Mouse (Mus musculus): ENCODE data around the gene Matn1.

Matn1 gene

DNA sequence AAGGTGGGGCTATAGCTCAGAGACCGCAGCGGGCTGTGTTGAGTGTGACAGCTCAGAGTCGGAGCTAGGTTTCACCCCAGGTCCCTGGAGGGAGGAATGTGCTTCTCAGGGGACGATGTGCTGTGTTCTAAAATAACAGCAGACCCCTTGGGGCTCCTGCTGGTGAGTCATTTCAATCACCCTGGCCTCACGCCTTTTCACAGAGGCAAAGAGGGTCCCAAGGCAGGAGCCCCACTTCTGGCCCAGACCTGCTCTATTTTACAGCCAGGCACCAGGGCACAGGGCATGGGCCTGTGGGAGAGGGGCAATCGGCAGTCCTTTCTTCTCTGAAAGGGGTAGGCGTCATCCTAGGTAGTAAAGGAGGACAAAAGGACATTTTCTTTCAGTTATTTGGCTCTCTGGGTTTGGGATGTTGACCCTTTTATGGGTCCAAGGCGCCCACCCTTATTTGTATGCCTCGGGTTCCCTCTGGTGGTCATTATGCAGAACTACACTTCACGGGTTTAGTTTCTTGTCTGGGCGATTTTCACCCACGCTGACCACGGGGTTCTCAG, 3.0 kb downstream of the Matn1 start:
- TF ChIP-seq GATA4 (IDR thresholded peaks at IDR 0.05; ENCODE audit: insufficient replicate concordance, low read length) = no peak

DNA sequence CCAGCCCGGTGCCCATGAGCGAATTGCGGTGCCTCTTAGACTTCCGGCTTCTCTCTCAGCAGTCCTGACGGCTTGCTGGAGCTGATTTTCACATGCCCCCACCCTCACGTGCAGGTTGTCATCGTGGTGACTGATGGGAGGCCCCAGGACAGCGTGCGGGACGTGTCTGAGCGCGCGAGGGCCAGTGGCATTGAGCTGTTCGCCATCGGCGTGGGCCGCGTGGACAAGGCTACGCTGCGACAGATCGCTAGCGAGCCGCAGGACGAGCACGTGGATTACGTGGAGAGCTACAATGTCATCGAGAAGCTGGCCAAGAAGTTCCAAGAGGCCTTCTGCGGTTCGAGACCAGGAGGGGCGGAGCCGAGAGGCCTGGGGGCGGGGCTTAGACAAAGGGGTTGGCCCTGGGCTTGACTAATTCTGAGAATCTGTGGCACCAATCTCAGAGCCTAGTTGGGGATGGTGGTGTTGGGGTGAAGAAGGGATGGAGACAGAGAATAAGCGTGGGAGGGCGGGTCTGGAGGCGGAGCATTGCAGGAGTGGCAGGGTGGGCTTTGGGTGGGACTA, 5.7 kb downstream of the Matn1 start:
- no peak for TF ChIP-seq GATA4 (IDR thresholded peaks at IDR 0.05; ENCODE audit: insufficient replicate concordance, low read length)

DNA sequence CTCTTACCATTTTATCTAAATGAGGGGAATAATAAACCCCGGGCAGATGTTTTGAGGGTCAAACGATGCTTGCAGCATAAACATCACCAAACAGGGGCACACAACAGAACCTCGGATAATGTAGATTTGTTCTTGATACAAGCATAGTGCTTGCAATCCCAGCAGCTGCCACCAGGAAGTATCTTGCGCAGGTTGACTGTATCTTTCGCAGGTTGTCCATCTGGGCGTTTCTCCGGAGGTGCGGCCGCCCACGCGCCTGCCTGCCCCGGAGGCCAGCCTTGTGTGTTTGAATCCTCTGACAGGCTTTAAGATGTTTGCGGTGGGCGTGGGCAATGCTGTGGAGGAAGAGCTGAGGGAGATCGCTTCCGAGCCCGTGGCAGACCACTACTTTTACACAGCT, 8.3 kb downstream of the Matn1 start:
- TF ChIP-seq GATA4 (IDR thresholded peaks at IDR 0.05; ENCODE audit: insufficient replicate concordance, low read length) = no peak

DNA sequence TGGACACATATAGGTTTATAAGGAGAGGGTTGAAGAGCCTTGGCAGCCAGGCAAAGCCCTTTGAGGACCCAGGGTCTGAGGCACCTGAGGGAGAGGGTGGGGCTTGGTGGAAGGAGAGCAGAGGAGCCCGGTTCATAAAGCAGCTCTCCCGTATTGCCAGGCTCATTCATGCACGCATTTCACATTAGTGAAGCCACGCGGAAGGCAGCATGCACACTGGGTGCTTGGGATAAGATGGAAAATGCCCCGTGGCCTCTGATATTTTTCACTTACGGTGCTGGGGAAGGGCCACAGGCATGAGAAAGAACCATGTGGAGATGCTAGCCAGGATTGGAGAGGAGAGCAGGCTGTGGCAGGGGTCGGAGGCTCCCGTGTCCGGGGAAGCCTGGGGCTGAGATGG, 13.0 kb downstream of the Matn1 start:
- no peak for TF ChIP-seq GATA4 (IDR thresholded peaks at IDR 0.05; ENCODE audit: insufficient replicate concordance, low read length)

DNA sequence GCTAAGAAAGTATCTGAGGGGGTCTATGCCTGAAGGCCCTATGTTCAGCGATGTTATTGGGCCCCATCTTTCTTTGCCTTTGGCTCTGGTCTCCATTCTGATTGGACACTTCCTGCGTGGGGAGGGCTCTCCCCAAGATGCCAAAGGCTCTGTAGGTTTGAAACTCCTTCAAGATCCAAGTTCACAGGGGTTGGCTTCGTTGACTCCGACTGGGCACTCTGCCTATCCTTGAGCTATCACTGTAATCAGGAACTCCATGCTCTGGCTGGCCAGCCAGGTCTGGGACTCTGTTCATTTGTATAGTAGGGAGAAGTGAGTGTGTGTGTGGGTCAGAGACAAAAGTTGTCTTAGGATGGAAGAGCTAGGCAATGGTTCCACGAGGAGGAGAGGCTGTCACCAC, 14.6 kb downstream of the Matn1 start:
- no peak for TF ChIP-seq GATA4 (IDR thresholded peaks at IDR 0.05; ENCODE audit: insufficient replicate concordance, low read length)

DNA sequence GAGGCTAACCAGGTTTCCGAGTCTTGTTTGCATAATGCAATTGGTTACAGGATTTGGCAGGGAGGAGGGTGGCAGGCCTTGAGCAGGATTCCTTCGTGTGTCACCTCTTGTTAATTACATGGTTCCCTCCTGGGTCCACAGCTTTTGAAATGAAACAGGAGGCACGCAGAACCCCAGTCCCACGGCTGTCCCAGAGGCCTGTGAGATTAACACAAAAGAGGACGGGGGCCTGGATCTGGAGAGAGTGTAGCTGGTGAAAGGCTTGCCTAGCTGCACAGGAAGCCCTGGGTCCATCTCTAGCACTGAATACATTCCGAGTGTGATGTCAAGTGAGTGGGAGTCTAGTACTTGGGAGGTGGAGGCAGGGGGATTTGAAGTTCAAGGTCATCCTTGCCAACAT, 15.5 kb downstream of the Matn1 start:
- TF ChIP-seq GATA4 (IDR thresholded peaks at IDR 0.05; ENCODE audit: insufficient replicate concordance, low read length) = no peak

DNA sequence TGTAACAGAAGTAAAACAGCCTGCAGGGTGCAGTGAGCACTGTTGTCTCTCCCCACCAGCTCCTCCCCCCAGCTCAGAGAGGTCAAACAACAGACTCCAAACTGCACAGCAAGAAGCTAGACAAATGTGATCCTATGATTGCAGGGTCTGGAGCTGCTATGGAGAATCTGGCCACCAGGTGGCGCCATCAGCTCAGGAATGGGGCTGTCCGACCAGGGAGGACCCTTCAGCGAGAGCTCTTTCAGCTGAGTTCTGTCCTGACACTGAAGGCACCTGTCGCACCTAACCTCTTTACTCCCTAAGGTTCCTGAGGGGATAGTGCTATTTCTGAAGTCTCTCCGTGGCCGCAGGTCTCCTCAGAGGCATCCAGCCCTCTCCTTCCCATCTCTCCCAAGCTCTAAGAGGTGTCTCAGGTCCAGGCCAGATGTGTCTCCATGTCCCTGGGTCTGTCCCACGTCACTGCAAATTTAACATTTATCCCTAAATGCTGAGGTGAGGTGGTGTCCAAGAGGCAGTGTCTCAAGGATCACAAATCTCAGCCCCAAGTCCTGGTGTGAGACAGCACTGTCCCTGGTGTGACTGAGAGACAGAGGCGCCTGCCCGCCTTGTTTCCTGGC, 16.0 kb downstream of the Matn1 start:
- no peak for TF ChIP-seq GATA4 (IDR thresholded peaks at IDR 0.05; ENCODE audit: insufficient replicate concordance, low read length)

DNA sequence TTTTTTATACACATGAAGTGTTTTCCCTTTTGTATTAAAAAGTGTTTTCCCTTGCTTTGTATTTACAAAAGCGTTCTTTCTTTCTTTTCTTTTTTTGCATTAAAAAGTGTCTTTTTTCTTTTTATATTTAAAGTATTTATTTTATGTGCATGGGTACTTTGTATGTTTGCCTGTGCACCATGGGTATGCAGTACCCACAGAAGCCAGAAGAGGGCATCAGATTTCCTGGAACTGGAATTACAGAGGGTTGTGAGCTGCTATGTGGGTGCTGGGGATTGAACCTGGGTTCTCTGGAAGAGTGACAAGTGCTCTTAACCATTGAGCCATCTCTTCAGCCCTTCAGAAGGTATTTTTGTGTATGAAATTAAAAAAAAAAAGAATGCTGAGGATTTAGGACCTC, 27.1 kb downstream of the Matn1 start:
- no peak for TF ChIP-seq GATA4 (IDR thresholded peaks at IDR 0.05; ENCODE audit: insufficient replicate concordance, low read length)

DNA sequence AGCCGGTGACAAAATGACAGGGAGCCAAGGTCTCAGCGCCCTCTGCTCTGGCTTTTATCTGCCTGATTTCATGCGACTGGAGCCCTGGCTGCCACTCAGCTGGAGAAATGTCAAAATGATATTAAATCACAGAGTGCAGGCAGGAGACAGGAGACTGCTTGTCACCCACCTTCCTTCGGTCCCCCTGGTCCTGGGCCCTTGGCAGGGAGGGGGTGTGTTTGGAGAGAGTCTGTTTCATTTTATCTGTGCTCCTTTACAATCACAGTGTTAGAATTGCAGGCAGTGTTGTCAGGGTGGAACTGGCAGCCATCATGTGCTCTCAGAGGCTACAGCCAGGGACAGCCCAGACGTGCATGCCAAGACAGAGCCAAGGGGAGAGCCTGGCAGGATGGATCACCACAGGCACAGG, 28.2 kb downstream of the Matn1 start:
- no peak for TF ChIP-seq GATA4 (IDR thresholded peaks at IDR 0.05; ENCODE audit: insufficient replicate concordance, low read length)

DNA sequence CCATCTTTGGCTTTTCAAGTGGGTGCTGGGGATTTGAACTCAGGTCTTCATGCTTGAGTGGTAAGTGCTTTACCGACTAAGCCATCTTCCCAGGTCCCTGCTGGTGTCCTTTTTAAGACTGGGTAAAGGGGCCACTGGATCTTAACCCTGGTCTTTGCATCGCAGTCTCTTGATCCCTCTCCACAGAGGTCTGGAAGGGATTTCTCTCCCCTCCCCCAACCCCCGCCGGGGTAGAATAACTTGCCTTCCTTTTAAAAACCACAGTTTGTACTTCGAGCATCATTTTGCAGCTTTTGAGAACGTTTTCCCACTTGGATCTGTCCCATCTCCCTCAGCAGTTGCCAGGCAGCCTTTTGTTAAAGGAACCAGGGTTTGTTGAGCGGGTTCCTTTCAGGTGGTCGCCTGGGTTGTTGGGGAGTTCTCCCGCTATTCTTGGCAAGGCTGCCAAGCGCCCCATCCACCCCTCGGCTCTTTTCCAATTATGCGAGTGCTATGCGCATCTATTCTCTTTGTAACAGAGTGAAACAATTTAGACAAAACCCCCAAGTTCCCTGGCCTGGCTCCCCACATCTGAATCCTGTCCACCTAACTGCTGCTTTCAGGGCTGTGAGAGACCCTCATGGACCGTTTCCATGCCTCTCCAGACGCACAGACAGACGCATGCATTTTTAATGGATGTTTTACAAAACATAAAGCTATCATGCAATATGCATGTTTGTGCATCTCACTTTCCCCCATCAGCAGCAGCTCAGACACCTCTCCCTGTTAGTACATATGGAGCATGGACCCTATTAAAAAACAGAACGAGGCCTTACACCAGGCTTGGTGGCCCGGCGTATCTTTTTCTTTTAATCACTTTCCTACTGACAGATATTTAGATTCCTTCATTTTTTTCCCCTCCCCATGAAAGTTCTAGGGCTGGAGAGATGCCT, 29.4 kb downstream of the Matn1 start:
- TF ChIP-seq GATA4 (IDR thresholded peaks at IDR 0.05; ENCODE audit: insufficient replicate concordance, low read length) = no peak

DNA sequence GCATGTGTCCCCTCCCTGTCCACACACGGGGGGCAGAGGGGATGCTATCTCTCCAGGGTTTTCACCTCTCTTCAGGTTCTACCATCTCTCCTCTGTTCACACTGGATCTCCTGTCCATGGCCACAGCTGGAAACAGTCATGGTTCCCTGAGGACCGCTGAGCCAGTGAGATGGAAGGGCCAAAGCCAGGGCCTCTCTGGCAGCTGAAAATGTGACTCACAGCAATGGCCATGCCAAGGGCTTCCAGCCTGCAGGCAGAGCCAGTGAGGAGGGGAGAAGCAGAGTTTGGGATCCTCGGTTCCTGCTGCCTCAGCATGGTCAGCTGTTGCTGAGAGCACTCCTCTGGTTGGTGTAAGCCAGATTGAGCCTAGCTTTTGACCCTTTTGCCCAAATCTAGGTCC, 34.8 kb downstream of the Matn1 start:
- no peak for TF ChIP-seq GATA4 (IDR thresholded peaks at IDR 0.05; ENCODE audit: insufficient replicate concordance, low read length)

DNA sequence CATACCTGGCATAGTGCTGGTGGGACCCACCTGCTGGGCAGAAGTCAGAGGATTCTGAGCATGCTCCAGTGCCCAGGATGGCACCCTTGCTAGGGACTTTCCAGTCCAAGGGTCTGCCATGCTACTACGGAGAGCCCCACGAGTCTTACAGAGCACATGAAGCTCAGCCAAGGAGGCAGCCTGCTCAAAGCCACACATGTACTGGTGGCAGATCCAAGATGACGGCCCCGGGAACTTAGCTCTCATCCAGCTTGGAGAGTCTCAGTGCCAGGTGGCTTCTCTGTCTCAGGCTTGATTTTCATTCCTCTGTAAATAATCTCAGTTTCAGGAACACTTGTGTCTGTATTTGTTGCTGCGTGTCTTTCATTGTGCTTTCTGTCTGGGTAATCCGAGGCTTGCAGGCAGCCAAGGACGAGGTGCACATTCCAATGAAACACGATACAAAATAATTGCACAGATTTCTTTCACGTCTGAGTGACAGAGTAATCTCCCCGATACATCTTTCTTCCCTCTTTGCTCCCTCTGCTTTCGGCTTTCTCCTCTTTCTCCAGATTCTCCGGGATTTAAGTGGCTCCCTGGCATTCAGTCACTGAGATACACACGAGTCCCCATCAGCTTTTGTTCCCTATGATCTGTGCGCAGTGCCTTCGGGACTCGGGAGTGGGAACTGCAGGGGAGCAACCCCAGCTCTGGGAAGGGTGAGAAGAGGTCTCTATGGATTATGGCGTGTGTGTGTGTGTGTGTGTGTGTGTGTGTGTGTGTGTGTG, 40.4 kb downstream of the Matn1 start:
- TF ChIP-seq GATA4 (IDR thresholded peaks at IDR 0.05; ENCODE audit: insufficient replicate concordance, low read length) = no peak

DNA sequence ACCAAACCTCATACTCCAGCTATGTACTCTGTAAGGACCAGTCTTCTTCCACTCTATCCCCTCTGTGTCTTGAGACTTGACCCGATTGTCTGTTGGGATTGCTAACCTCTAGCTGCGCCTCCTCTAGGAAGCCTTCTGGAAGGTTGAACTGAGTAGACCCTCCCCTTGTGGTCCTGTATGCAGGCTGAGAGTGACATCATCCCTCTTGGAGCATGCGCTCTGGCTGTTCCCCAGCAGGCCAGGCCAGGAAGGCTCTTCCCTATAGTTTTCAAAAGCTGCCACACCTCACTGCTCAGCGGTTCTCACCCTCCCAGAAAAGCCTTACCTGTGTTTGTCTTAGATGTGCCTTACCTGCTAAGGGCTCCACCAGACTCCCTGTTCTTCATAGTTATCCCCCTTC, 42.9 kb downstream of the Matn1 start:
- no peak for TF ChIP-seq GATA4 (IDR thresholded peaks at IDR 0.05; ENCODE audit: insufficient replicate concordance, low read length)

DNA sequence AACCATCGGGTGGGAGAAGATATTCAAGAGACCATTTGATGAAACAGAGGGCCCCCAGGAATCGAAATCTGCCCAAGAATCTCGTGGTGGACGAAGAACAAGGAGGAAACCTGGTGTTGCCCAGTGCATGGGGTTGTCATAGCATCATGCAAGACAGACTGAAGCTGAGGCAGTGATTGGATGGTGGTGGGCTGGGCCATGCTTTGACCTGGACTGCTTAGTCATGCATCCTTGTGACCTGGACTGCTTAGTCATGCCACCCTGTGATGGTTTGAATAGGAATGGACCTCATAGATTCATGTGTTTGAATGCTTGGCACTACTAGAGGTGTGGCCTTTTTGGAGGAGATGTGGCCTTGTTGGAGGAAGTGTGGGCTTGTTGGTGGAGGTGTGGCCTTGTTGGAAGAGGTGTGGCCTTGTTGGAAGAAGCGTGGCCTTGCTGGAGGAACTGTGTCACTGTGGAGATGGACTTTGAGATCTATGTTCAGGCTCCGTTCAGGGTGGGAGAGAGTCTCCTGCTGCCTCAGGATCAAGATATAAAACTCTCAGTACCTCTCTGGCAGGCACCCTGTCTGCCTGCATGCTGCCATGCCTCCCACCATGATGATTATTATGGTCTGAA, 44.1 kb downstream of the Matn1 start:
- TF ChIP-seq GATA4 (IDR thresholded peaks at IDR 0.05; ENCODE audit: insufficient replicate concordance, low read length) = no peak

DNA sequence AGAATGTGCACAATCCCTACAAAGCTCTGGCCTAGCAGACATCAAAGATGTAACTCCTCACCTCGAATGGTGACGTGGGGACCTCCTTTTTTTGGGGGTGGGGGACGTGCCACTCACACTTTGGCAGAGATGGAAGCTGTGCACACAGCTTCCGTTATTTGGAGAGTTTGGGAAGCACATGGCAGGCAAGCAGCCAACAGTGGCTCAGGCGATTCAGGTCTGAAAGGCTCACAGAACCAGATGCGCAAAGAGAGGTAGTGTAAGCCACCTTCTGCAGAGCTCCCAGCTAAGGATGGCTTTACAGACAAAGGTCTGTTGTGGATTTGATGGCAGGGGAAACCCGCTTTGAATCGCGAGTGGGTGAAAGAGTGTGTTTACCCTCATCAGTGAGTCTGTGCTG, 45.0 kb downstream of the Matn1 start:
- TF ChIP-seq GATA4 (IDR thresholded peaks at IDR 0.05; ENCODE audit: insufficient replicate concordance, low read length) = no peak

Measured in liver, adult (tissue).